Mouse (Mus musculus) ES-E14 (cell line): ENCODE measurements at regions not wholly inside any gene's neighbourhood (a gene's known extent, or its start where the extent isn't known, plus 50 kb on each side); places are given as distances from the start of the nearest gene placed in this dataset.

ENCODE experiments used
- DNase-seq: peaks from one replicate; pipeline ENCODE4 v3.0.0-alpha.2; 2013; ENCODE audit warnings: low read depth, low spot score
- H3K27ac ChIP-seq: 2 replicates; pipeline ENCODE4 v1.5.1; 2012; ENCODE audit warnings: low read depth, mild to moderate bottlenecking, low read length, moderate library complexity, mixed read lengths; ENCODE audit not compliant: poor library complexity, insufficient read depth, severe bottlenecking
- H3K36me3 ChIP-seq: 2 replicates; pipeline ENCODE4 v1.6.1; 2012; ENCODE audit warnings: mild to moderate bottlenecking, low read length, moderate library complexity, mixed read lengths; ENCODE audit not compliant: control insufficient read depth, poor library complexity, insufficient read depth, severe bottlenecking
- H3K4me1 ChIP-seq, 2 experiments: fragments of 150-350 bp in 1 of 2; sonication (generic) in 1 of 2; 2 replicates each; pipeline ENCODE4 v1.6.1; 2012; ENCODE audit warnings: low read length in 2 of 2, mild to moderate bottlenecking in 1 of 2, mixed read lengths in 1 of 2; ENCODE audit not compliant: control insufficient read depth in 2 of 2, insufficient read depth in 2 of 2, poor library complexity in 1 of 2
- H3K4me3 ChIP-seq, 2 experiments: fragments of 150-350 bp in 1 of 2; sonication (generic) in 1 of 2; 2 replicates each; pipeline ENCODE4 v1.5.1; 2012; ENCODE audit warnings: low read length in 2 of 2, low read depth in 1 of 2, mild to moderate bottlenecking in 1 of 2, mixed read lengths in 1 of 2; ENCODE audit not compliant: insufficient read depth in 1 of 2, poor library complexity in 1 of 2, severe bottlenecking in 1 of 2
- H3K9ac ChIP-seq: 2 replicates; pipeline ENCODE4 v1.6.1; 2012; ENCODE audit warnings: low read depth, mild to moderate bottlenecking, low read length, mixed read lengths; ENCODE audit not compliant: poor library complexity, insufficient read depth, severe bottlenecking
- H3K9me3 ChIP-seq: fragments of 150-350 bp; sonication (generic); 2 replicates; pipeline ENCODE4 v1.6.1; 2012; ENCODE audit warnings: low read depth, mild to moderate bottlenecking, low read length; ENCODE audit not compliant: control insufficient read depth, insufficient read depth
- CHD2 ChIP-seq: IDR thresholded peaks from 2 replicates; pipeline ENCODE4 v1.6.1; 2014; ENCODE audit warnings: mild to moderate bottlenecking, low read depth, low read length, inconsistent platforms
- HCFC1 ChIP-seq: IDR thresholded peaks from 2 replicates; pipeline ENCODE4 v1.6.1; 2012; ENCODE audit warnings: low read length, inconsistent platforms, borderline replicate concordance; ENCODE audit not compliant: insufficient read depth
- MAFK ChIP-seq: IDR thresholded peaks from 2 replicates; pipeline ENCODE4 v1.6.1; 2014; ENCODE audit warnings: mild to moderate bottlenecking, low read depth, low read length, inconsistent platforms; ENCODE audit not compliant: insufficient read depth
- ZC3H11A ChIP-seq: IDR thresholded peaks from 2 replicates; pipeline ENCODE4 v1.6.1; 2012; ENCODE audit warnings: low read depth, mild to moderate bottlenecking, inconsistent platforms, low read length, borderline replicate concordance
- ZNF384 ChIP-seq: IDR thresholded peaks from 2 replicates; pipeline ENCODE4 v1.6.1; 2012; ENCODE audit warnings: low read depth, low read length, inconsistent platforms
- in situ Hi-C, 2 experiments: fragments of 600-800 bp; cut with MboI; formaldehyde crosslinking; loops; one replicate each; pipeline ENCODE4 v1.15.1; 2025; ENCODE audit warnings: low sequenced_read_pairs in 2 of 2, inconsistent platforms in 1 of 2; ENCODE audit not compliant: unreplicated experiment in 2 of 2

- in situ Hi-C loops, result no loop called here
- DNase-seq, result no peak
- Histone ChIP-seq H3K9ac (no peak overlapping the region), H3K4me3 (no peak overlapping the region), H3K9me3 (no peaks in the 10 kb centered on the region), H3K27ac (no peak overlapping the region), H3K36me3 (no peaks in the 10 kb centered on the region), H3K4me1 (no peaks in the 10 kb centered on the region)
- TF ChIP-seq ZC3H11A, result no peak
- TF ChIP-seq MAFK, result no peak
- no peak for TF ChIP-seq CHD2
- TF ChIP-seq ZNF384, result no peak
- TF ChIP-seq HCFC1, result no peak
Observed at GRCm38 (mm10) chr13:40469162-40469561, 107.9 kb upstream of the Ofcc1 start.

- no peak for DNase-seq
- in situ Hi-C loops, result no loop called here
- H3K4me1 ChIP-seq, result no peaks in the 10 kb centered on the region
- no peak overlapping the region for H3K27ac ChIP-seq
- H3K9ac ChIP-seq, result no peak overlapping the region
- no peaks in the 10 kb centered on the region for H3K36me3 ChIP-seq
- H3K9me3 ChIP-seq, result no peaks in the 10 kb centered on the region
- TF ChIP-seq HCFC1 (no peak), ZNF384 (no peak), CHD2 (no peak), MAFK (no peak), ZC3H11A (no peak)
- no peak overlapping the region for H3K4me3 ChIP-seq
Observed at GRCm38 (mm10) chr13:40453360-40453759, 92.1 kb upstream of the Ofcc1 start.

- no peak for TF ChIP-seq ZC3H11A
- TF ChIP-seq CHD2, result no peak
- TF ChIP-seq ZNF384, result no peak
- no peak for TF ChIP-seq HCFC1
- TF ChIP-seq MAFK, result no peak
- in situ Hi-C loops, result no loop called here
- DNase-seq, result no peak
Observed at GRCm38 (mm10) chr13:40429831-40430230, 68.6 kb upstream of the Ofcc1 start.

GRCm38 (mm10) chr13:40423051-40423450 lies 61.8 kb upstream of the Ofcc1 start:
- Histone ChIP-seq H3K27ac (no peak overlapping the region), H3K4me1 (no peaks in the 10 kb centered on the region), H3K9ac (no peak overlapping the region), H3K4me3 (no peak overlapping the region), H3K36me3 (no peaks in the 10 kb centered on the region), H3K9me3 (no peaks in the 10 kb centered on the region)
- no peak for DNase-seq
- in situ Hi-C loops, result no loop called here
- TF ChIP-seq MAFK (no peak), CHD2 (no peak), HCFC1 (no peak), ZC3H11A (no peak), ZNF384 (no peak)

More at GRCm38 (mm10) chr13:40429831-40430230, 68.6 kb upstream of the Ofcc1 start:
- Histone ChIP-seq H3K27ac (no peak overlapping the region), H3K4me3 (no peak overlapping the region), H3K9me3 (no peaks in the 10 kb centered on the region), H3K4me1 (no peaks in the 10 kb centered on the region), H3K36me3 (no peaks in the 10 kb centered on the region), H3K9ac (no peak overlapping the region)

- Histone ChIP-seq H3K4me3 (no peak overlapping the region), H3K9ac (no peak overlapping the region), H3K36me3 (no peaks in the 10 kb centered on the region), H3K27ac (no peak overlapping the region), H3K4me1 (no peaks in the 10 kb centered on the region), H3K9me3 (no peaks in the 10 kb centered on the region)
- DNase-seq, result no peak
- in situ Hi-C loops, result no loop called here
- TF ChIP-seq MAFK, result no peak
- TF ChIP-seq HCFC1, result no peak
- TF ChIP-seq CHD2, result no peak
- TF ChIP-seq ZC3H11A, result no peak
- no peak for TF ChIP-seq ZNF384
Observed at GRCm38 (mm10) chr13:40417856-40418255, 56.6 kb upstream of the Ofcc1 start.
